Mouse (Mus musculus): ENCODE measurements around the gene Siva1.

DNA sequence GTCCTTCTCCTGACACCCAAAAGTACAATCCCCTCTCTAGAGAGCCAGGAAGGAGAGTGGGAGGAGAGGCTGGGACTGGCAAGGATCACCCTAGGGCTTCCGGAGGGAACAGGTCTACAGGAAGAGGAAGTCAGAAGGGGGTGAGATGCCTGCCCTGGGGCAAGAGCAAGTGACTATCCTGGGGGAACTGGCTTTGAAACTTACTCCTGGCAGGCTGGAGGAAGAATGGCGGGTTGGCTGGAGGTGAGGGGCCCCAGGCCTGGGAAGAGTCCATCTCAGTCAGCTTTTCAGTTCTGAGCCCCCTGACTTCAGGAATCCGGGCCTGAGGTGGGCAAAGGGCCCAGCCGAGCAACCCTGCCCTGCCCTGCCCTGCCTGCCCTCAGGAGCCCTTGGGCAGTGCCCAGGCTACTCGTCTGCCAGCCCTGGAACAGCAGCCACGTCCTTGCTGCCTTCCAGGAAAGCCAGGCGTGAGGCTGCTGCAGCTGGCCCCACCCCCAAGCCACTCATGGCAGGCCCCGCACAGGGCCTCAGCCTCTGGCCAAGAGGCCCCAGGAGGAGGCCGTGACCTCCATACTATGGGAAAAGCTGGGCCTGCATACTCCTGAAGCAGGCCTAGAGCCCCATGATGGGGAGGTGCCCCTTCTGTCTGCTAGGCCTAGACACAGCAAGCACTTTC is 26.4 kb downstream of the Siva1 start:
- TF ChIP-seq CTCF (IDR thresholded peaks at IDR 0.05; ENCODE audit: insufficient read depth, low read length) (no peak), POLR2A (IDR thresholded peaks at IDR 0.05; ENCODE audit: borderline replicate concordance, extremely low read depth, low read depth, low read length) (no peak)
